Mouse (Mus musculus) stomach, embryonic 15.5 days (tissue): Measurements from ENCODE around the gene Creb3l1. TPM values are rescaled to one million over a fixed set of nuclear protein-coding genes. Genes with fewer than 3 reads are reported as not detected.

Experiments used
- ATAC-seq: fragments of 200-750 bp; cut with Nextera tagmentation; 2 replicates; pipeline ENCODE4 v1.8.0; 2017; ENCODE audit warnings: low read depth, moderate number of reproducible peaks, moderate TSS enrichment; ENCODE audit not compliant: insufficient read depth, low FRiP score
- H3K27ac ChIP-seq: fragments of 300-500 bp; sonication (generic); 2 replicates; pipeline ENCODE4 v1.5.1; 2015; ENCODE audit warnings: mild to moderate bottlenecking, inconsistent platforms
- H3K27me3 ChIP-seq: fragments of 300-500 bp; sonication (generic); replicated peaks from 2 replicates; pipeline ENCODE4 v1.6.1; 2015; ENCODE audit warnings: inconsistent platforms
- H3K36me3 ChIP-seq: fragments of 300-500 bp; sonication (generic); 2 replicates; pipeline ENCODE4 v1.6.1; 2015; ENCODE audit warnings: inconsistent platforms
- H3K4me1 ChIP-seq: fragments of 300-500 bp; sonication (generic); 2 replicates; pipeline ENCODE4 v1.6.1; 2015; ENCODE audit warnings: inconsistent platforms
- H3K4me2 ChIP-seq: fragments of 300-500 bp; sonication (generic); 2 replicates; pipeline ENCODE4 v1.6.1; 2015; ENCODE audit warnings: mild to moderate bottlenecking, inconsistent platforms
- H3K4me3 ChIP-seq: fragments of 300-500 bp; sonication (generic); replicated peaks from 2 replicates; pipeline ENCODE4 v1.5.1; 2015; ENCODE audit warnings: inconsistent platforms
- H3K9ac ChIP-seq: fragments of 300-500 bp; sonication (generic); 2 replicates; pipeline ENCODE4 v1.6.1; 2015; ENCODE audit warnings: inconsistent platforms
- H3K9me3 ChIP-seq: fragments of 300-500 bp; sonication (generic); 2 replicates; pipeline ENCODE4 v1.6.1; 2016; ENCODE audit warnings: inconsistent platforms
- WGBS: fragments of 180-500 bp; shearing (Covaris S2); methylation state at CpG from one replicate; pipeline ENCODE4 v1.1.7; 2015; 5-methylcytosine and 5-hydroxymethylcytosine counted together
- polyA plus RNA-seq: library from polyadenylated mRNA; unstranded; fragments of >200 nt; fragmentation: Nextera tagmentation; extraction: Ambion mirVana; gene quantifications from 2 replicates; pipeline ENCODE4 v1.2.1, GENCODE M21; 2015

Gene Creb3l1
- 20.4 and 20.6 TPM in 2 replicates for polyA plus RNA-seq

- H3K4me3 ChIP-seq = peak within 1 kb of the TSS; percentile 76
- H3K4me2 ChIP-seq = peak within 1 kb of the TSS; percentile 82
- H3K9ac ChIP-seq = peak within 1 kb of the TSS; percentile 82
- under 1% methylated on average over 26 of the region's 27 CpGs for WGBS
- H3K27me3 ChIP-seq = no peaks in the 10 kb centered on the region
- no peaks in the 10 kb centered on the region for H3K36me3 ChIP-seq
- no peaks in the 10 kb centered on the region for H3K9me3 ChIP-seq
- peaks cover 34% of the 10 kb centered on the region for H3K4me1 ChIP-seq
- H3K27ac ChIP-seq = peak within 1 kb of the TSS; percentile 89
- ATAC-seq = peak; percentile 38; the same call in 1 of the 2 replicates
These were observed at the start of gene Creb3l1 for GRCm38 (mm10) chr2:92024274-92024672. Gene Creb3l1 (minus strand): TSS chr2:92024502.

- H3K4me2 ChIP-seq = no peak overlapping the region
- WGBS = 74% methylated on average over 4 of the region's 4 CpGs
- H3K9me3 ChIP-seq = no peaks in the 10 kb centered on the region
- no peaks in the 10 kb centered on the region for H3K27me3 ChIP-seq
- H3K9ac ChIP-seq = no peak overlapping the region
- ATAC-seq = no peak
- H3K36me3 ChIP-seq = no peaks in the 10 kb centered on the region
- no peaks in the 10 kb centered on the region for H3K4me1 ChIP-seq
- no peak overlapping the region for H3K27ac ChIP-seq
- no peak overlapping the region for H3K4me3 ChIP-seq
These were observed 46.8 kb upstream of the Creb3l1 start for GRCm38 (mm10) chr2:92071143-92071542.

GRCm38 (mm10) chr2:92069630-92070029 lies 45.3 kb upstream of the Creb3l1 start:
- 62% methylated on average over 5 of the region's 5 CpGs for WGBS
- Histone ChIP-seq H3K4me1 (no peaks in the 10 kb centered on the region), H3K4me2 (no peak overlapping the region), H3K27ac (no peak overlapping the region), H3K9me3 (no peaks in the 10 kb centered on the region), H3K4me3 (no peak overlapping the region), H3K36me3 (no peaks in the 10 kb centered on the region), H3K27me3 (no peaks in the 10 kb centered on the region), H3K9ac (no peak overlapping the region)
- ATAC-seq = no peak

DNA sequence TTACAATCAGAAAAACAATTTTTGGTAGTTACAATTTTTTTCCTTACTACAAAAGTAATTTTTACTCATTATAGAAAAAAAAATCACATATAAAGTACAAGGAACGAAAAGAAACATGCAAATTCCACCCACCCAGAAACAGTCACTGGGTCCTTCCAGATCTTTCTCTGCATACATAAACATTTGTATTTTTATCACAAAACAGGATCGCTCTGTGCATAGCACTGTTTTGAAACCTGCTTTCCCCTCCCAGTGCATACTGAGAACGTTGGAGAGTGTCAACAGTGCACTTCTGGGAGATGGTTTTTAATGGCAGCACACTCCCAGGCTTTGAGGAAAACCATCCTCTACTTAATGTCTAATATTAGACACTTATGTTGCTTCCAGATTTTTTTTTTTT lies 43.3 kb upstream of the Creb3l1 start:
- Histone ChIP-seq H3K4me1 (no peaks in the 10 kb centered on the region), H3K27ac (no peak overlapping the region), H3K27me3 (no peaks in the 10 kb centered on the region), H3K4me2 (no peak overlapping the region), H3K36me3 (no peaks in the 10 kb centered on the region), H3K9me3 (no peaks in the 10 kb centered on the region), H3K4me3 (no peak overlapping the region), H3K9ac (no peak overlapping the region)
- no peak for ATAC-seq
- WGBS = 44% methylated on average over 3 of the region's 3 CpGs

DNA sequence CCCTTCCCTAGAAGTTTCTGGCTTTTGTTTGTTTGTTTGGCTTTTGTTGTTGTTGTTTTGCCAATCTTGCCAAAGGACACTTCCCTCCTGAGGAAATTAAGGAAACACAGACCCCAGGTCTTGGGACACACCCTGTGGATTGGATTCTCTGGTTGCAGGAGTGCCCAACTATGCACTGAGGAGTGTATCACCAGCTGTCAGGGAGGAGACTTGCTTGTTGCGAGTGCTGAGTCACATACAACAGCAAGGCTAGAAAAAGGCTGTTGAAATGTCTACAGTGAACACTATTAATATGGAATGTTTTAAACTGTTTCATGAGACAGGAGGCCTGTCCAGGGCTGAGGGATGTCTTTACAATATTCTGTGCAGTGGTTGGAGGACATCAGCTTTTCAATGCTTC lies 42.6 kb upstream of the Creb3l1 start:
- 63% methylated on average over 1 of the region's 1 CpGs for WGBS
- Histone ChIP-seq H3K27ac (no peak overlapping the region), H3K4me3 (no peak overlapping the region), H3K9me3 (no peaks in the 10 kb centered on the region), H3K27me3 (no peaks in the 10 kb centered on the region), H3K9ac (no peak overlapping the region), H3K36me3 (no peaks in the 10 kb centered on the region), H3K4me2 (no peak overlapping the region), H3K4me1 (no peaks in the 10 kb centered on the region)
- ATAC-seq = no peak

- ATAC-seq = no peak
- Histone ChIP-seq H3K4me3 (no peak overlapping the region), H3K36me3 (no peaks in the 10 kb centered on the region), H3K27me3 (0 out of 2 replicates have a peak, but pooled peaks cover 5% of the 10 kb centered on the region), H3K9ac (no peak overlapping the region), H3K9me3 (no peaks in the 10 kb centered on the region), H3K27ac (no peak overlapping the region), H3K4me2 (no peak overlapping the region), H3K4me1 (no peaks in the 10 kb centered on the region)
- 54% methylated on average over 6 of the region's 6 CpGs for WGBS
These were observed 41.6 kb upstream of the Creb3l1 start for GRCm38 (mm10) chr2:92065938-92066337.

GRCm38 (mm10) chr2:92065269-92065888 lies 41.1 kb upstream of the Creb3l1 start:
- H3K4me1 ChIP-seq = peaks cover under 1% of the 10 kb centered on the region; the same call in 1 of the 2 replicates
- no peak overlapping the region for H3K4me3 ChIP-seq
- no peak overlapping the region for H3K27ac ChIP-seq
- H3K4me2 ChIP-seq = no peak overlapping the region
- no peaks in the 10 kb centered on the region for H3K36me3 ChIP-seq
- no peak overlapping the region for H3K9ac ChIP-seq
- H3K9me3 ChIP-seq = no peaks in the 10 kb centered on the region
- H3K27me3 ChIP-seq = peaks cover 9% of the 10 kb centered on the region
- 76% methylated on average over 8 of the region's 8 CpGs for WGBS
- ATAC-seq = no peak

- Histone ChIP-seq H3K4me1 (peaks cover 16% of the 10 kb centered on the region), H3K27me3 (peaks cover 22% of the 10 kb centered on the region), H3K4me2 (no peak overlapping the region), H3K4me3 (no peak overlapping the region), H3K9me3 (no peaks in the 10 kb centered on the region), H3K36me3 (no peaks in the 10 kb centered on the region), H3K9ac (no peak overlapping the region), H3K27ac (no peak overlapping the region)
- 62% methylated on average over 5 of the region's 5 CpGs for WGBS
- no peak for ATAC-seq
These were observed 38.8 kb upstream of the Creb3l1 start for GRCm38 (mm10) chr2:92063106-92063505.

DNA sequence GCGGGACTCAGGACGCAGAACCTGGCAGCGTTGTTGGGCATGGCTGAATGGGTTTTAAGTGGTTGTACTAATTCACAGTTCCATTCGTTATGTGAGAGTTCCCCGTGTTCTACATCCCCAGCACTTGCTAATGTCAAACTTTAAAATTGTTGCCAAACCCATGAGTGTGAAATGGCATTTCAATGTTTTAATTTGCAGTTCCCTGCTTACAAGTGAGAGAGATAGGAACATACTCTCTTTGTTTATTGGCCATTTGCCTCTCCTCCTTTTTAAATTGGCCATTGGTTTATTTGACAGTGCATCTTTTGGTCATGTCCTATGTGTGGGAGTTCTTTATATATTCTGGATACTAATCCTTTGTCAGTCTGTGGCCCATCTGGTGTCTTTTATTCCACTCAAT lies 37.0 kb upstream of the Creb3l1 start:
- Histone ChIP-seq H3K27me3 (peaks cover 22% of the 10 kb centered on the region), H3K9me3 (no peaks in the 10 kb centered on the region), H3K9ac (no peak overlapping the region), H3K27ac (no peak overlapping the region), H3K4me2 (no peak overlapping the region), H3K36me3 (no peaks in the 10 kb centered on the region), H3K4me3 (no peak overlapping the region), H3K4me1 (peaks cover 16% of the 10 kb centered on the region)
- 79% methylated on average over 5 of the region's 5 CpGs for WGBS
- no peak for ATAC-seq

DNA sequence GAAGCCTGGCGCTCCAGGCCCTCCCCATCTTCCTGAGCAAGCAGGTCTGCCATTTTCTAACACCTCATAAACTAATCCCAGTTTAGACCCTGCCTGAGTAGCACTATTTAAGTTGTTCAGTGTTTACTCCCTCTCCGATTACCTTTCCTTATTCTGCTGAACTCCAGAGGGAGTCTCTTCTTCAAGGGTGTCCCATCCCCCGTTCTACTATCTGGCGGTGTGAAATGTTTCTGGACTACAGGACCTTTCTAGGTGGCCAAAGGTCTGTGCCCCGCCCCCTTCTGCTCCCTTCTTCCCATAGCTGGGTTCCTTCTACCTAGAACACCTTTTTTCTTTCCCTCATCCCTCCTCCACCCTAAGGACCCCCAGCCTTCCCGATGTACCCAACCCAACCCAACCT lies 36.0 kb upstream of the Creb3l1 start:
- no peaks in the 10 kb centered on the region for H3K9me3 ChIP-seq
- H3K36me3 ChIP-seq = no peaks in the 10 kb centered on the region
- H3K4me1 ChIP-seq = peaks cover 25% of the 10 kb centered on the region
- H3K4me2 ChIP-seq = peak overlapping the region; percentile 100
- ATAC-seq = no peak
- H3K27ac ChIP-seq = no peak overlapping the region
- WGBS = 32% methylated on average over 6 of the region's 6 CpGs
- H3K4me3 ChIP-seq = peak overlapping the region; percentile 60
- H3K9ac ChIP-seq = no peak overlapping the region
- H3K27me3 ChIP-seq = peaks cover 22% of the 10 kb centered on the region

- H3K36me3 ChIP-seq = no peaks in the 10 kb centered on the region
- peak; percentile 56 for ATAC-seq
- under 1% methylated on average over 63 of the region's 63 CpGs for WGBS
- no peak overlapping the region for H3K27ac ChIP-seq
- peak overlapping the region; percentile 60 for H3K4me3 ChIP-seq
- peak overlapping the region; percentile 27; the same call in 1 of the 2 replicates for H3K9ac ChIP-seq
- H3K4me2 ChIP-seq = peak overlapping the region; percentile 100
- H3K9me3 ChIP-seq = no peaks in the 10 kb centered on the region
- peaks cover 22% of the 10 kb centered on the region for H3K27me3 ChIP-seq
- peaks cover 28% of the 10 kb centered on the region for H3K4me1 ChIP-seq
These were observed 35.3 kb upstream of the Creb3l1 start for GRCm38 (mm10) chr2:92059481-92060220.

GRCm38 (mm10) chr2:92058936-92059335 lies 34.6 kb upstream of the Creb3l1 start:
- Histone ChIP-seq H3K27ac (no peak overlapping the region), H3K4me1 (peaks cover 28% of the 10 kb centered on the region), H3K4me2 (peak overlapping the region; percentile 100), H3K36me3 (no peaks in the 10 kb centered on the region), H3K4me3 (peak overlapping the region; percentile 60), H3K9ac (no peak overlapping the region), H3K27me3 (peaks cover 22% of the 10 kb centered on the region), H3K9me3 (no peaks in the 10 kb centered on the region)
- ATAC-seq = no peak
- WGBS = 5% methylated on average over 11 of the region's 11 CpGs
